Mouse (Mus musculus) heart, embryonic 10.5 days (tissue): ENCODE data around the gene Snx10. TPM values are rescaled to one million over a fixed set of nuclear protein-coding genes. Genes with fewer than 3 reads are reported as not detected.

Experiments used
- DNase-seq: peaks from one replicate; pipeline ENCODE4 v3.0.0-alpha.2; 2017; ENCODE audit warnings: low spot score
- H3K27ac ChIP-seq: fragments of 300-500 bp; sonication (generic); 2 replicates; pipeline ENCODE4 v1.5.1; 2016; ENCODE audit warnings: mild to moderate bottlenecking
- H3K27me3 ChIP-seq: fragments of 300-500 bp; sonication (generic); 2 replicates; pipeline ENCODE4 v1.6.1; 2016; ENCODE audit warnings: mild to moderate bottlenecking; ENCODE audit not compliant: poor library complexity, insufficient read depth, severe bottlenecking
- H3K36me3 ChIP-seq: fragments of 300-500 bp; sonication (generic); 2 replicates; pipeline ENCODE4 v1.6.1; 2016; ENCODE audit warnings: mild to moderate bottlenecking, moderate library complexity
- H3K4me1 ChIP-seq: fragments of 300-500 bp; sonication (generic); 2 replicates; pipeline ENCODE4 v1.6.1; 2016; ENCODE audit warnings: mild to moderate bottlenecking
- H3K4me3 ChIP-seq: fragments of 300-500 bp; sonication (generic); 2 replicates; pipeline ENCODE4 v1.5.1; 2016; ENCODE audit warnings: mild to moderate bottlenecking, moderate library complexity
- H3K9me3 ChIP-seq: fragments of 300-500 bp; sonication (generic); 2 replicates; pipeline ENCODE4 v1.6.1; 2016; ENCODE audit warnings: mild to moderate bottlenecking, moderate library complexity
- WGBS: fragments of 180-500 bp; shearing (Covaris S2); methylation state at CpG from one replicate; pipeline ENCODE4 v1.1.7; 2016; 5-methylcytosine and 5-hydroxymethylcytosine counted together
- polyA plus RNA-seq: library from polyadenylated mRNA; unstranded; fragments of >200 nt; fragmentation: Nextera tagmentation; extraction: Ambion mirVana; gene quantifications from 2 replicates; pipeline ENCODE4 v1.2.1, GENCODE M21; 2016

Gene Snx10
- polyA plus RNA-seq, 1 experiment from 2014 or later = 24.5 TPM

DNA sequence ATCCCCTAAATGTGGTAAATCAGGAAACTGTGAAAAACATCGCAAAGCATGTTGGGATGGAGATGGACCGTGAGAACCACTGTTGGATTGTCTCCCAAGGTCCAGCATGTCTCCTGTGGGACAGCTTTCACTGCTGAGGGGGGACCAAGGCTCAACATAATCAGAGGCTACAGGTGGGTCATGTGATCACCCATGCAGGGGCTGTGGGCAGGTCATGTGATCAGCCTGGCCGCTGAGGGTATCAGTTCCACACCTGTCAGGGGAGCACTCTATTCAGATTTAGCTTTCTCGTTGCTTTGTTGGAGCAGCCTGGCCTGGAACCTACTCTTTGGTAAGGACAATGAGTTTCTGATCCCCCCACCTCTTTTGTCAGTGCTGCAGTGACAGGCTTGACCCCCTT lies 18.4 kb downstream of the Snx10 start:
- DNase-seq = no peak
- no peaks in the 10 kb centered on the region for H3K27me3 ChIP-seq
- WGBS = 85% methylated on average over 4 of the region's 4 CpGs
- H3K27ac ChIP-seq = no peak overlapping the region
- H3K36me3 ChIP-seq = peaks cover 19% of the 10 kb centered on the region
- no peaks in the 10 kb centered on the region for H3K9me3 ChIP-seq
- H3K4me3 ChIP-seq = no peak overlapping the region
- H3K4me1 ChIP-seq = peaks cover 14% of the 10 kb centered on the region; the same call in 1 of the 2 replicates

GRCm38 (mm10) chr6:51543639-51544117 lies 20.0 kb downstream of the Snx10 start:
- H3K27ac ChIP-seq = peak overlapping the region; percentile 42; the same call in 1 of the 2 replicates
- H3K4me1 ChIP-seq = peaks cover 14% of the 10 kb centered on the region; the same call in 1 of the 2 replicates
- H3K27me3 ChIP-seq = no peaks in the 10 kb centered on the region
- WGBS = 71% methylated on average over 6 of the region's 6 CpGs
- H3K36me3 ChIP-seq = peaks cover 14% of the 10 kb centered on the region
- H3K9me3 ChIP-seq = no peaks in the 10 kb centered on the region
- no peak for DNase-seq
- no peak overlapping the region for H3K4me3 ChIP-seq

DNA sequence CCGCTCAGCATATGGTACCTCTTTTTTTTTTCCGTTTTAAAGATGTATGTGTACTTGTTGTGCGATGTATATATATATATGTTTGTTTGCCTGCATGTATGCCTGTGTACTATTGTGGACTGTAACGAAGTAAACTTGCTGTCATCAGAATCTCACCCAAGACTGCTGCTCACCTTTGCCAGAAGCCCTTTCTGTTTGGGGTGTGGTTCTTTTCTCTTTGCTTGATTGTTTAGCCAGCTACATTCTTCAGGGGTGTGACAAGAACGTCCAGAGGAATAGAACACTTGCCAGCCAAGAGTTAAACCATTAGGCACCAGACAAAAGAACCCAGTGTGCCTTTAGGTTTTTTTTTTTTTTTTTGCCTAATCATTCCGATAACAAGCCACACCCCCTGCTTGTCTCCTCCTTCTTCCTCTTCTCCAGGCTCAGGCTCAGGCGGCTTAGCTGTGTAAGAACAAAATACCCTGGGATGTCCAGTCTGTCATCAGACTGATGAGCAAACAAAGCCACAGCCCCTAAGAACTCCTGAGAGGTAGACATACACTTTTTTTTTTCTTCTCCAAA lies 20.5 kb downstream of the Snx10 start:
- Histone ChIP-seq H3K4me3 (no peak overlapping the region; the same call in 1 of the 2 replicates), H3K27ac (no peak overlapping the region), H3K9me3 (no peaks in the 10 kb centered on the region), H3K4me1 (peaks cover 14% of the 10 kb centered on the region; the same call in 1 of the 2 replicates), H3K36me3 (peaks cover 11% of the 10 kb centered on the region), H3K27me3 (no peaks in the 10 kb centered on the region)
- 42% methylated on average over 7 of the region's 7 CpGs for WGBS
- DNase-seq = no peak

- Histone ChIP-seq H3K27ac (0 out of 2 replicates have a peak overlapping the region, but pooled peaks have one; percentile 5), H3K9me3 (no peaks in the 10 kb centered on the region), H3K4me1 (peaks cover 14% of the 10 kb centered on the region; the same call in 1 of the 2 replicates), H3K36me3 (peaks cover 5% of the 10 kb centered on the region; the same call in 1 of the 2 replicates), H3K4me3 (no peak overlapping the region), H3K27me3 (no peaks in the 10 kb centered on the region)
- WGBS = 73% methylated on average over 11 of the region's 11 CpGs
- DNase-seq = no peak
Measured at GRCm38 (mm10) chr6:51545219-51545859, 21.6 kb downstream of the Snx10 start.

DNA sequence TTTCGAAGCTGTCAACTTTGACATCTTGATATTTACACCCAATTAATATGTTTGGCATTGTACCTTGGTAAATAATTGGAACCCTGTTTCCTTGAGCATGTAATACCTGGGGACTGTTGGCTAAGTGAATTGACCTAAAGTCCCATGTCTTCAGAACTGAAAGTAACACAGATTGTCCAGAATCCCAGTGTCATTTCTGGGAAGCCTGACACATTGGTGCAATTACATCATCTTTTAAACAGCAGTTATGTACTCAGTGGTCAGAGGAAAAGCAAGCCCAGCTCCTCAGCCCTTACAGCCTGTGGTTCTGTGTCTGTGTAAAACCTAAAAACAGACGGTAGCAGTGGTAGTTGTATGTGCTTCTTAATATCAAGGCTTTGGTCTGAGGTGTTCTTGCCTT lies 22.4 kb downstream of the Snx10 start:
- peaks cover 14% of the 10 kb centered on the region; the same call in 1 of the 2 replicates for H3K4me1 ChIP-seq
- no peak overlapping the region for H3K27ac ChIP-seq
- no peak for DNase-seq
- H3K27me3 ChIP-seq = no peaks in the 10 kb centered on the region
- whole genome bisulfite sequencing = 90% methylated on average over 2 of the region's 2 CpGs
- H3K36me3 ChIP-seq = peaks cover 7% of the 10 kb centered on the region; the same call in 1 of the 2 replicates
- no peaks in the 10 kb centered on the region for H3K9me3 ChIP-seq
- no peak overlapping the region for H3K4me3 ChIP-seq

GRCm38 (mm10) chr6:51548757-51549156 lies 25.1 kb downstream of the Snx10 start:
- Histone ChIP-seq H3K36me3 (peaks cover 6% of the 10 kb centered on the region; the same call in 1 of the 2 replicates), H3K4me3 (no peak overlapping the region), H3K27ac (no peak overlapping the region), H3K27me3 (no peaks in the 10 kb centered on the region), H3K4me1 (peaks cover 10% of the 10 kb centered on the region), H3K9me3 (no peaks in the 10 kb centered on the region)
- 79% methylated on average over 5 of the region's 5 CpGs for WGBS
- no peak for DNase-seq

DNA sequence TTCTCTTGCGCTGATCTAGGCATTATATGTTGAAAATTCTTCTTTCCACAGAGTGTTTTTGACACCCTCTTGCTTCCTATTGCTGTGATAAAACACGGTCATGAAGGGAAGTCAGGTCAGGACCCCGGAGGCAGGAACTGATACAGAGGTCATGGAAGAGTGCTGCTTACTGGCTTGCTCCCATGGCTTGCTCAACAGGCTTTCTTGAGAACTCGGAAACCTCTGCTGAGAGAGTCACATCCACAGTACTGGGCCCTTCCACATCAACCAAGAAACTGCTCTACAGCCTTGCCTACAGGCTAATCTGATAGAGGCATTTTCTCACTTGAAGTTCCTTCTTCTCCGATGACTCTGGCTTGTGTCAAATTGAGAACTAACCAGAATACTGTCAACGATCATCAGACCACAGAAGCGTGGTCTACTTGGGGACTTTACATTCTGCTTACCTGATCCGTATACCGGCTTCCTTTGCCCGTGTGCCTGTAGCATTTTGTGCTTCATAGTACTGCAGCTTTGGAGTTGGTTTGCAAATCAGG lies 27.6 kb downstream of the Snx10 start:
- H3K36me3 ChIP-seq = peaks cover 6% of the 10 kb centered on the region; the same call in 1 of the 2 replicates
- no peaks in the 10 kb centered on the region for H3K27me3 ChIP-seq
- no peaks in the 10 kb centered on the region for H3K9me3 ChIP-seq
- H3K4me1 ChIP-seq = peaks cover 5% of the 10 kb centered on the region
- no peak overlapping the region for H3K27ac ChIP-seq
- 82% methylated on average over 10 of the region's 10 CpGs for WGBS
- no peak for DNase-seq
- H3K4me3 ChIP-seq = no peak overlapping the region

GRCm38 (mm10) chr6:51556562-51556961 lies 32.9 kb downstream of the Snx10 start:
- DNase-seq = no peak
- peaks cover 5% of the 10 kb centered on the region for H3K4me1 ChIP-seq
- no peak overlapping the region for H3K27ac ChIP-seq
- no peaks in the 10 kb centered on the region for H3K36me3 ChIP-seq
- no peak overlapping the region for H3K4me3 ChIP-seq
- 87% methylated on average over 7 of the region's 7 CpGs for WGBS
- no peaks in the 10 kb centered on the region for H3K9me3 ChIP-seq
- no peaks in the 10 kb centered on the region for H3K27me3 ChIP-seq

- no peak for DNase-seq
- Histone ChIP-seq H3K27ac (no peak overlapping the region), H3K4me1 (peaks cover 5% of the 10 kb centered on the region), H3K27me3 (no peaks in the 10 kb centered on the region), H3K36me3 (no peaks in the 10 kb centered on the region), H3K9me3 (no peaks in the 10 kb centered on the region), H3K4me3 (no peak overlapping the region)
- 89% methylated on average over 7 of the region's 7 CpGs for WGBS
Measured at GRCm38 (mm10) chr6:51558311-51558710, 34.6 kb downstream of the Snx10 start.

GRCm38 (mm10) chr6:51566771-51567680 lies 43.3 kb downstream of the Snx10 start:
- no peak overlapping the region for H3K27ac ChIP-seq
- H3K9me3 ChIP-seq = no peaks in the 10 kb centered on the region
- H3K4me1 ChIP-seq = no peaks in the 10 kb centered on the region
- no peaks in the 10 kb centered on the region for H3K27me3 ChIP-seq
- DNase-seq = no peak
- 66% methylated on average over 14 of the region's 14 CpGs for WGBS
- no peak overlapping the region for H3K4me3 ChIP-seq
- H3K36me3 ChIP-seq = peaks cover 7% of the 10 kb centered on the region; the same call in 1 of the 2 replicates

DNA sequence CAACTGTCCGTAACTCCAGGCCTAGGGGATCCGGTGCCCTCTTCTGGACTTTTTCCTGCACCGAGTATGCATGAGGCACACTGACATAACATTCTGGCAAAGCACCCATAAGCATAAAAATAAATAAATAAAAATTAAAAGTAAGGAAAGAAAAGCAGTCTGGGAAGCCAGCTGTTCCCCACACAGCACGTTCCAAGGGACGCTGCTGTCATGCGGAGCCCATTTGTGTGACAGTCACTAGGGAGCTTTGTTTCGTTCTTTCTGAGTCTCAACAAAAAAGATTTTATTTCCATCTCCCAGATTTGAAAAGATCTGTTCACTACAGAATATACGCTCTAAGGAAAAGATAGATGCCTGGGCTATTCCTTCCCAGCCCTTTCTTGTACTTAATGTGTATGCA lies 45.4 kb downstream of the Snx10 start:
- no peak overlapping the region for H3K27ac ChIP-seq
- no peak overlapping the region for H3K4me3 ChIP-seq
- DNase-seq = no peak
- H3K9me3 ChIP-seq = no peaks in the 10 kb centered on the region
- 90% methylated on average over 8 of the region's 8 CpGs for WGBS
- no peaks in the 10 kb centered on the region for H3K27me3 ChIP-seq
- no peaks in the 10 kb centered on the region for H3K4me1 ChIP-seq
- peaks cover 7% of the 10 kb centered on the region; the same call in 1 of the 2 replicates for H3K36me3 ChIP-seq

GRCm38 (mm10) chr6:51573136-51573535 lies 49.4 kb downstream of the Snx10 start:
- no peak overlapping the region for H3K4me3 ChIP-seq
- peaks cover 2% of the 10 kb centered on the region; the same call in 1 of the 2 replicates for H3K36me3 ChIP-seq
- H3K27me3 ChIP-seq = no peaks in the 10 kb centered on the region
- H3K27ac ChIP-seq = no peak overlapping the region; the same call in 1 of the 2 replicates
- no peaks in the 10 kb centered on the region for H3K4me1 ChIP-seq
- no peak for DNase-seq
- H3K9me3 ChIP-seq = no peaks in the 10 kb centered on the region
- 66% methylated on average over 4 of the region's 4 CpGs for WGBS
